Mouse (Mus musculus): ENCODE data around the gene 1110051M20Rik. TPM values are rescaled to one million over a fixed set of nuclear protein-coding genes. Genes with fewer than 3 reads are reported as not detected.

1110051M20Rik gene
- polyA plus RNA-seq, 1 experiment from 2014 or later: 27.0 TPM

GRCm38 (mm10) chr2:91424061-91424720 lies 20.3 kb downstream of the 1110051M20Rik start:
- Histone ChIP-seq H3K4me3 (ENCODE audit: low read depth, low read length) (no peak overlapping the region), H3K4me2 (replicated peaks; ENCODE audit: low read depth, low read length) (no peak overlapping the region), H3K9me3 (ENCODE audit: low read length) (no peaks in the 10 kb centered on the region), H3K4me1 (ENCODE audit: insufficient read depth, low read depth, low read length) (no peaks in the 10 kb centered on the region), H3K27me3 (replicated peaks; ENCODE audit: insufficient read depth, low read length) (no peaks in the 10 kb centered on the region), H3K9ac (replicated peaks; ENCODE audit: low read depth) (0 out of 2 replicates have a peak overlapping the region, but pooled peaks have one; percentile 6), H3K36me3 (ENCODE audit: insufficient read depth, low read length) (no peaks in the 10 kb centered on the region), H3K27ac (ENCODE audit: low read length) (peak overlapping the region; percentile 22; the same call in 1 of the 2 replicates)
- ATAC-seq (no peak), DNase-seq (ENCODE audit: low spot score) (no peak)
- TF ChIP-seq EP300 (IDR thresholded peaks at IDR 0.05): no peak
- no peak for TF ChIP-seq CTCF (IDR thresholded peaks at IDR 0.05)
- 59% methylated on average over 7 of the region's 7 CpGs for WGBS

- Histone ChIP-seq H3K27ac (ENCODE audit: low read length) (no peak overlapping the region), H3K36me3 (ENCODE audit: insufficient read depth, low read length) (no peaks in the 10 kb centered on the region), H3K4me3 (ENCODE audit: low read depth, low read length) (no peak overlapping the region), H3K4me1 (ENCODE audit: insufficient read depth, low read depth, low read length) (no peaks in the 10 kb centered on the region), H3K27me3 (replicated peaks; ENCODE audit: insufficient read depth, low read length) (no peaks in the 10 kb centered on the region), H3K4me2 (replicated peaks; ENCODE audit: low read depth, low read length) (no peak overlapping the region), H3K9me3 (ENCODE audit: low read length) (no peaks in the 10 kb centered on the region), H3K9ac (replicated peaks; ENCODE audit: low read depth) (no peak overlapping the region)
- 87% methylated on average over 5 of the region's 5 CpGs for WGBS
- ATAC-seq (no peak), DNase-seq (ENCODE audit: low spot score) (no peak)
- TF ChIP-seq CTCF (IDR thresholded peaks at IDR 0.05): no peak
- no peak for TF ChIP-seq EP300 (IDR thresholded peaks at IDR 0.05)
Observed at GRCm38 (mm10) chr2:91421641-91422040, 22.9 kb downstream of the 1110051M20Rik start.

- H3K4me3 ChIP-seq (ENCODE audit: low read depth, low read length): no peak overlapping the region
- no peak overlapping the region for H3K4me2 ChIP-seq (replicated peaks; ENCODE audit: low read depth, low read length)
- no peak for DNase-seq (ENCODE audit: low spot score)
- no peaks in the 10 kb centered on the region for H3K9me3 ChIP-seq (ENCODE audit: low read length)
- peaks cover 4% of the 10 kb centered on the region for H3K4me1 ChIP-seq (ENCODE audit: insufficient read depth, low read depth, low read length)
- no peaks in the 10 kb centered on the region for H3K27me3 ChIP-seq (replicated peaks; ENCODE audit: insufficient read depth, low read length)
- TF ChIP-seq CTCF (IDR thresholded peaks at IDR 0.05) (no peak), EP300 (IDR thresholded peaks at IDR 0.05) (no peak)
- no peak overlapping the region for H3K9ac ChIP-seq (replicated peaks; ENCODE audit: low read depth)
- H3K27ac ChIP-seq (ENCODE audit: low read length): no peak overlapping the region
- ATAC-seq: no peak
- WGBS: 64% methylated on average over 1 of the region's 1 CpGs
- no peaks in the 10 kb centered on the region for H3K36me3 ChIP-seq (ENCODE audit: insufficient read depth, low read length)
Observed at GRCm38 (mm10) chr2:91413811-91414210, 30.7 kb downstream of the 1110051M20Rik start.

- Histone ChIP-seq H3K27ac (ENCODE audit: low read length) (0 out of 2 replicates have a peak overlapping the region, but pooled peaks have one; percentile 35), H3K9ac (replicated peaks; ENCODE audit: low read depth) (no peak overlapping the region), H3K27me3 (replicated peaks; ENCODE audit: insufficient read depth, low read length) (no peaks in the 10 kb centered on the region), H3K4me1 (ENCODE audit: insufficient read depth, low read depth, low read length) (peaks cover 4% of the 10 kb centered on the region), H3K4me2 (replicated peaks; ENCODE audit: low read depth, low read length) (no peak overlapping the region), H3K4me3 (ENCODE audit: low read depth, low read length) (no peak overlapping the region), H3K36me3 (ENCODE audit: insufficient read depth, low read length) (no peaks in the 10 kb centered on the region), H3K9me3 (ENCODE audit: low read length) (no peaks in the 10 kb centered on the region)
- TF ChIP-seq CTCF (IDR thresholded peaks at IDR 0.05) (no peak), EP300 (IDR thresholded peaks at IDR 0.05) (no peak)
- ATAC-seq (peak; percentile 71), DNase-seq (ENCODE audit: low spot score) (peak; percentile 83)
- WGBS: 29% methylated on average over 5 of the region's 5 CpGs
Observed at GRCm38 (mm10) chr2:91412361-91412760, 32.1 kb downstream of the 1110051M20Rik start.

GRCm38 (mm10) chr2:91411473-91411872 lies 33.0 kb downstream of the 1110051M20Rik start:
- WGBS: 74% methylated on average over 2 of the region's 2 CpGs
- no peak for TF ChIP-seq EP300 (IDR thresholded peaks at IDR 0.05)
- no peak for TF ChIP-seq CTCF (IDR thresholded peaks at IDR 0.05)
- no peak for ATAC-seq
- Histone ChIP-seq H3K4me2 (replicated peaks; ENCODE audit: low read depth, low read length) (no peak overlapping the region), H3K9ac (replicated peaks; ENCODE audit: low read depth) (no peak overlapping the region), H3K4me3 (ENCODE audit: low read depth, low read length) (no peak overlapping the region), H3K9me3 (ENCODE audit: low read length) (no peaks in the 10 kb centered on the region), H3K27me3 (replicated peaks; ENCODE audit: insufficient read depth, low read length) (no peaks in the 10 kb centered on the region), H3K27ac (ENCODE audit: low read length) (no peak overlapping the region), H3K36me3 (ENCODE audit: insufficient read depth, low read length) (no peaks in the 10 kb centered on the region), H3K4me1 (ENCODE audit: insufficient read depth, low read depth, low read length) (peaks cover 4% of the 10 kb centered on the region)
- DNase-seq (ENCODE audit: low spot score): no peak

GRCm38 (mm10) chr2:91408031-91408430 lies 36.5 kb downstream of the 1110051M20Rik start:
- WGBS: 70% methylated on average over 2 of the region's 2 CpGs
- Histone ChIP-seq H3K36me3 (ENCODE audit: insufficient read depth, low read length) (no peaks in the 10 kb centered on the region), H3K9ac (replicated peaks; ENCODE audit: low read depth) (no peak overlapping the region), H3K4me1 (ENCODE audit: insufficient read depth, low read depth, low read length) (peaks cover 4% of the 10 kb centered on the region), H3K27me3 (replicated peaks; ENCODE audit: insufficient read depth, low read length) (no peaks in the 10 kb centered on the region), H3K27ac (ENCODE audit: low read length) (no peak overlapping the region), H3K9me3 (ENCODE audit: low read length) (no peaks in the 10 kb centered on the region), H3K4me2 (replicated peaks; ENCODE audit: low read depth, low read length) (no peak overlapping the region), H3K4me3 (ENCODE audit: low read depth, low read length) (no peak overlapping the region)
- DNase-seq (ENCODE audit: low spot score): no peak
- no peak for TF ChIP-seq CTCF (IDR thresholded peaks at IDR 0.05)
- no peak for TF ChIP-seq EP300 (IDR thresholded peaks at IDR 0.05)
- ATAC-seq: no peak

All from lung, postnatal 0 days (tissue).